Mouse (Mus musculus): ENCODE measurements around the gene Olfr92.

DNA sequence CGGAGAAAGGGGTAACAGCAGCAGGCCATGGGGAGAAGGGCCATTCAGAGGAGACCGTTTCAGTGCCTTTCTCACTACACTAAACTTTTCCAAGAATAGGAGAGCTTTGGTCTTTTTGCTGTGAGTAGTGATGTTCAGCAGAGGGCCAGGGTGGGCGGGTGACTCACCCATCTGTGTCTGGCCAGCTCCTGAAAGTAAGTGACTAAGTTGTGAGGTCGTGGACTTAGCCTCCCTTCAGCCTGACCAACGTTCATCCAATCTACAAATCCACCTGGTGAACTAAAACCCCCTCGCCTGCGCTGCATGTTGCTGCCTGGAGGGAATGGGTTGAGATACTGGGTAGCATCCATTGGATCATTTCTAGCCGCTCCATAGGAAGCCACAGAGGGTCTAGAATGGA lies 49.8 kb downstream of the Olfr92 start:
- TF ChIP-seq CTCF (IDR thresholded peaks at IDR 0.05; ENCODE audit: control insufficient read depth, insufficient read depth, insufficient replicate concordance, low read depth, low read length): no peak
- TF ChIP-seq POLR2A (IDR thresholded peaks at IDR 0.05; ENCODE audit: control insufficient read depth, low read depth, low read length): no peak

Measured in testis, adult 2 months (tissue).